Mouse (Mus musculus): ENCODE data around the gene Zan.
A peak's percentile ranks its signal among the peaks of the same experiment; 100 is the strongest.

The Zan gene

GRCm38 (mm10) chr5:137349384-137350204, 127.3 kb downstream of the Zan start, which contains the start of gene Ephb4:
Gene Ephb4 (plus strand): TSS chr5:137350109.
- peak; percentile 93 for DNase-seq

GRCm38 (mm10) chr5:137348482-137349383, 128.1 kb downstream of the Zan start:
- DNase-seq: peak; percentile 48

GRCm38 (mm10) chr5:137347856-137348255, 129.0 kb downstream of the Zan start:
- no peak for DNase-seq

- no peak for DNase-seq
Observed at GRCm38 (mm10) chr5:137346983-137347382, 129.9 kb downstream of the Zan start.

GRCm38 (mm10) chr5:137346388-137346787, 130.5 kb downstream of the Zan start:
- no peak for DNase-seq

- DNase-seq: no peak
Observed at GRCm38 (mm10) chr5:137345821-137346220, 131.0 kb downstream of the Zan start.

GRCm38 (mm10) chr5:137343869-137344268, 133.0 kb downstream of the Zan start:
- DNase-seq: no peak

GRCm38 (mm10) chr5:137343412-137343811, 133.5 kb downstream of the Zan start:
- no peak for DNase-seq

- no peak for DNase-seq
Observed at GRCm38 (mm10) chr5:137342407-137343012, 134.4 kb downstream of the Zan start.

GRCm38 (mm10) chr5:137340222-137340621, 136.6 kb downstream of the Zan start:
- DNase-seq: no peak

GRCm38 (mm10) chr5:137339290-137339979, 137.4 kb downstream of the Zan start:
- peak; percentile 46 for DNase-seq

GRCm38 (mm10) chr5:137338663-137339289, 138.1 kb downstream of the Zan start:
- no peak for DNase-seq

GRCm38 (mm10) chr5:137338256-137338655, 138.6 kb downstream of the Zan start:
- peak; percentile 95 for DNase-seq

- no peak for DNase-seq
Observed at GRCm38 (mm10) chr5:137337190-137337589, 139.7 kb downstream of the Zan start.

GRCm38 (mm10) chr5:137335066-137335465, 141.8 kb downstream of the Zan start:
- no peak for DNase-seq

- no peak for DNase-seq
Observed at GRCm38 (mm10) chr5:137334317-137334716, 142.5 kb downstream of the Zan start.

- peak; percentile 96 for DNase-seq
Observed at GRCm38 (mm10) chr5:137333512-137334174, 143.2 kb downstream of the Zan start, which contains the start of gene Slc12a9. Gene Slc12a9 (minus strand): TSS chr5:137333597.

GRCm38 (mm10) chr5:137332857-137333511, 143.9 kb downstream of the Zan start:
- no peak for DNase-seq

- DNase-seq: no peak
Observed at GRCm38 (mm10) chr5:137330910-137331309, 146.0 kb downstream of the Zan start.
